Mouse (Mus musculus): Measurements from ENCODE around the gene Inpp5k. TPM values are rescaled to one million over a fixed set of nuclear protein-coding genes. Genes with fewer than 3 reads are reported as not detected.
"Not testable (repeated sequence)": the region's sequence is repeated elsewhere in the genome, so short reads cannot be mapped to it uniquely, and the experiment has no call there.

The Inpp5k gene
- total RNA-seq, 1 experiment from 2014 or later: 59.6 TPM

DNA sequence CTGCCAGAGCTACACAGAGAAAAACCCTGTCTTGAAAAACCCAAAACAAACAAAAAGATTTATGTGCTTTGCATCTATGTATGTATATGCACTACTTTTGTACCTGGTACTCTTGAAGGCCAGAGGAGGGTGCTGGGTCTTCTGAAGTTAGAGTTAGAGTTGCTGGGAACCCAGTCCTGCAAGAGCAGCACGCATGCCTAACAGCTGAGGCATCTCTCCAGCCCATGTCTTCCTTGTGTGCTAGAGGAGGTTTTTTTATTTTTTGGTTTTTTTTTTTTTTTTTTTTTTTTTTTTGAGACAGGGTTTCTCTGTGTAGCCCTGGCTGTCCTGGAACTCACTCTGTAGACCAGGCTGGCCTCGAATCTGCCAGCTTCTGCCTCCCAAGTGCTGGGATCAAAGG lies 57.3 kb downstream of the Inpp5k start:
- ATAC-seq (replicated peaks in 1 of 2; ENCODE audit: insufficient read depth in 1 of 2, low FRiP score in 2 of 2, low TSS enrichment in 1 of 2, low read depth in 1 of 2, poor library complexity in 2 of 2, severe bottlenecking in 2 of 2): no peak

DNA sequence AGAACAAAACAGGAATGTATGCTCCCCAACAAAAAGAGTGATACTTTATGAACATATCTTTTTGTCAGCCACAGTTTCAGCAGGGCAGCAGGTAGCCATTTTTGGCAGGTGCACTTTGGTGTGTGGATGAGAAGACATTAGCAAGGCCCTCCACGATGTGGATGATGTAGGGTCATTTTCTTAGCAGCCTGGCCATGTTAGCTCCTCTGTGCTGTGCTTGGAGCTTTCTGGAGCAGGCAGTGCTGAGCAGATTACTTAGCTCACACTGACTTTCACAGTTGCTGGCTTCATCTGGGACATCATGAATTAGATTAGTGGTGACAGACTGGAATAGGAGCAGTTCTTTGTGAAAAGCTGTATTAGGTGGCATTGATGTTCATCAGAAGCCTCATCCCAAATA lies 59.2 kb downstream of the Inpp5k start:
- no peak for ATAC-seq (replicated peaks in 1 of 2; ENCODE audit: insufficient read depth in 1 of 2, low FRiP score in 2 of 2, low TSS enrichment in 1 of 2, low read depth in 1 of 2, poor library complexity in 2 of 2, severe bottlenecking in 2 of 2)

- ATAC-seq (replicated peaks in 1 of 2; ENCODE audit: insufficient read depth in 1 of 2, low FRiP score in 2 of 2, low TSS enrichment in 1 of 2, low read depth in 1 of 2, poor library complexity in 2 of 2, severe bottlenecking in 2 of 2): no peak
These were observed 60.3 kb downstream of the Inpp5k start for GRCm38 (mm10) chr11:75691047-75691446.

DNA sequence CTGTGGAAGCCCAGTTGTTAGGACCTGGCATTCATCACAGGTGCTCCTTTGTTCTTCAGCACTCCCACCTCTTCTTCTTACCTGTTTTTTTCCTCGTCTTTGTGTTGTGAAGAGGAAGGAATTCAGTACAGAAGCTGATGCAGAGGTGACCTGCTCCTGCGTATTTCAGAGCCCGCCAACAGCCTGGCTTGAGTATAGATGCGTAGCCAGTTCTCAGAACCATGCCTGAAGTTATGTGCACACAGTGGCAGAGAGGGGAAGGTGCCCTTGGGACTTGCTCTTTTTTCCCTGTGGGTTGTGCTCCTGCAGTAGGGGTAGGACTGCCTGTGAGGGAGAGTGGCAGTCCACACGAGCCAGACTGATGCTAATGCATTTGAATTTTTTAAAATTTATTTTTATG lies 62.8 kb downstream of the Inpp5k start:
- no peak for ATAC-seq (replicated peaks in 1 of 2; ENCODE audit: insufficient read depth in 1 of 2, low FRiP score in 2 of 2, low TSS enrichment in 1 of 2, low read depth in 1 of 2, poor library complexity in 2 of 2, severe bottlenecking in 2 of 2)

GRCm38 (mm10) chr11:75697464-75697863 lies 66.7 kb downstream of the Inpp5k start:
- ATAC-seq (replicated peaks in 1 of 2; ENCODE audit: insufficient read depth in 1 of 2, low FRiP score in 2 of 2, low TSS enrichment in 1 of 2, low read depth in 1 of 2, poor library complexity in 2 of 2, severe bottlenecking in 2 of 2): not testable (repeated sequence)

Other genes starting within 250 kb of the Inpp5k start
- gene Serpinf1, start 208.3 kb upstream of the Inpp5k start, total RNA-seq (2017): 60.5 and 70.1 TPM in 2 replicates
- not detected in 2 replicates for gene Serpinf2, start 191.4 kb upstream of the Inpp5k start, total RNA-seq (2017)
- 4.5 and 6.0 TPM in 2 replicates for gene Wdr81, start 176.3 kb upstream of the Inpp5k start, total RNA-seq (2017)
- gene Tlcd2, start 169.3 kb upstream of the Inpp5k start, total RNA-seq (2017): 24.7 and 33.5 TPM in 2 replicates
- gene Prpf8, start 144.2 kb upstream of the Inpp5k start, total RNA-seq (2017): 113 and 126 TPM in 2 replicates
- 0.75 TPM in 1 of 2 replicates, not detected in the other for gene Rilp, start 120.9 kb upstream of the Inpp5k start, total RNA-seq (2017)
- gene Scarf1, start 117.4 kb upstream of the Inpp5k start, total RNA-seq (2017): 12.2 and 17.8 TPM in 2 replicates
- gene Slc43a2, start 99.3 kb upstream of the Inpp5k start, total RNA-seq (2017): 8.9 and 17.5 TPM in 2 replicates
- 55.5 and 98.3 TPM in 2 replicates for gene Pitpna, start 42.9 kb upstream of the Inpp5k start, total RNA-seq (2017)
- gene Myo1c, start 19.5 kb downstream of the Inpp5k start, total RNA-seq (2017): 28.3 and 35.9 TPM in 2 replicates
- 50.9 and 61.0 TPM in 2 replicates for gene Crk, start 48.3 kb downstream of the Inpp5k start, total RNA-seq (2017)
- 363 and 366 TPM in 2 replicates for gene Ywhae, start 101.9 kb downstream of the Inpp5k start, total RNA-seq (2017)
- 0.13 TPM in 1 of 2 replicates, not detected in the other for gene Doc2b, start 165.1 kb downstream of the Inpp5k start, total RNA-seq (2017)

All from hematopoietic stem cell, adult 5-6 weeks (primary cell).